Mouse (Mus musculus): ENCODE results near the gene Slc16a7.

The Slc16a7 gene

GRCm38 (mm10) chr10:125184146-125184545, 205.1 kb downstream of the Slc16a7 start:
- DNase-seq (ENCODE audit: low spot score), result no peak

- DNase-seq (ENCODE audit: low spot score), result no peak
Measured at GRCm38 (mm10) chr10:125182545-125182944, 206.7 kb downstream of the Slc16a7 start.

GRCm38 (mm10) chr10:125177782-125178181, 211.5 kb downstream of the Slc16a7 start:
- DNase-seq (ENCODE audit: low spot score), result no peak

GRCm38 (mm10) chr10:125175013-125175650, 214.1 kb downstream of the Slc16a7 start:
- DNase-seq (ENCODE audit: low spot score), result no peak

GRCm38 (mm10) chr10:125171625-125172024, 217.6 kb downstream of the Slc16a7 start:
- no peak for DNase-seq (ENCODE audit: low spot score)

- no peak for DNase-seq (ENCODE audit: low spot score)
Measured at GRCm38 (mm10) chr10:125171154-125171553, 218.1 kb downstream of the Slc16a7 start.

All from ovary, adult 18-20 months (tissue).